Mouse (Mus musculus) CH12.LX (cell line): Measurements from ENCODE around the gene Tbx1. TPM values are rescaled to one million over a fixed set of nuclear protein-coding genes. Genes with fewer than 3 reads are reported as not detected.
A peak's percentile ranks its signal among the peaks of the same experiment; 100 is the strongest.

Experiments
- DNase-seq: peaks from one replicate; pipeline ENCODE4 v3.0.0-alpha.2; 2013; ENCODE audit errors: extremely low read depth
- H3K27ac ChIP-seq: 2 replicates; pipeline ENCODE4 v1.5.1; 2012; ENCODE audit warnings: low read depth, mild to moderate bottlenecking, control low read depth, moderate library complexity; ENCODE audit not compliant: insufficient read depth
- H3K27me3 ChIP-seq: replicated peaks from 2 replicates; pipeline ENCODE3; 2012; ENCODE audit warnings: inconsistent platforms
- H3K36me3 ChIP-seq, 2 experiments: replicated peaks in 1 of 2; 2 replicates each; pipeline versions ENCODE3 to v1.6.1; 2012; ENCODE audit warnings: inconsistent platforms in 1 of 2, low read length in 1 of 2, mild to moderate bottlenecking in 1 of 2, mixed read lengths in 1 of 2, moderate library complexity in 1 of 2; ENCODE audit not compliant: control insufficient read depth in 1 of 2, insufficient read depth in 1 of 2
- H3K4me1 ChIP-seq, 2 experiments: 2 replicates each; pipeline ENCODE4 v1.6.1; 2012; ENCODE audit warnings: inconsistent platforms in 1 of 2, moderate library complexity in 1 of 2; ENCODE audit not compliant: insufficient read depth in 2 of 2, control insufficient read depth in 1 of 2
- H3K4me2 ChIP-seq: 2 replicates; pipeline ENCODE4 v1.6.1; 2012; ENCODE audit warnings: low read depth, mild to moderate bottlenecking, control low read depth; ENCODE audit not compliant: poor library complexity, insufficient read depth, severe bottlenecking
- H3K4me3 ChIP-seq, 3 experiments: fragments of 150-350 bp in 1 of 3; sonication (generic) in 1 of 3; replicated peaks in 1 of 3; 2 replicates each; pipeline versions ENCODE3 to v1.5.1; 2011 to 2012; ENCODE audit warnings: low read depth in 2 of 3, low read length in 2 of 3, mild to moderate bottlenecking in 2 of 3, moderate library complexity in 2 of 3, control low read depth in 1 of 3, improper control_type of control experiment in 1 of 3, inconsistent platforms in 1 of 3, mixed read lengths in 1 of 3; ENCODE audit not compliant: poor library complexity in 1 of 3
- H3K79me2 ChIP-seq: replicated peaks from 2 replicates; pipeline ENCODE4 v1.6.1; 2012; ENCODE audit warnings: mild to moderate bottlenecking, moderate library complexity; ENCODE audit not compliant: control insufficient read depth, poor library complexity, insufficient read depth, severe bottlenecking; ENCODE audit errors: extremely low read depth
- H3K9ac ChIP-seq: 2 replicates; pipeline ENCODE4 v1.6.1; 2012; ENCODE audit warnings: low read depth, mild to moderate bottlenecking, control low read depth, moderate library complexity; ENCODE audit not compliant: insufficient read depth
- H3K9me3 ChIP-seq: replicated peaks from 2 replicates; pipeline ENCODE3; 2012; ENCODE audit warnings: low read length, inconsistent platforms, mixed read lengths
- BHLHE40 ChIP-seq: IDR thresholded peaks from 2 replicates; pipeline ENCODE4 v1.6.1; 2011; ENCODE audit warnings: mild to moderate bottlenecking, low read depth, low read length, improper control_type of control experiment
- CHD1 ChIP-seq: IDR thresholded peaks from 2 replicates; pipeline ENCODE4 v1.6.1; 2012; ENCODE audit warnings: low read depth, low read length, improper control_type of control experiment, inconsistent platforms
- CHD2 ChIP-seq: IDR thresholded peaks from 2 replicates; pipeline ENCODE4 v1.6.1; 2011; ENCODE audit warnings: low read length, improper control_type of control experiment
- CTCF ChIP-seq, 2 experiments: IDR thresholded peaks in 1 of 2; conservative IDR thresholded peaks in 1 of 2; 2 replicates each; pipeline ENCODE4 v1.5.1; 2011 to 2012; ENCODE audit warnings: low read depth in 2 of 2, low read length in 2 of 2, improper control_type of control experiment in 1 of 2, inconsistent platforms in 1 of 2, mild to moderate bottlenecking in 1 of 2, moderate library complexity in 1 of 2
- E2F4 ChIP-seq: IDR thresholded peaks from 2 replicates; pipeline ENCODE4 v1.6.1; 2011; ENCODE audit warnings: low read depth, low read length, improper control_type of control experiment; ENCODE audit not compliant: insufficient replicate concordance
- ELF1 ChIP-seq: IDR thresholded peaks from 2 replicates; pipeline ENCODE4 v1.6.1; 2014; ENCODE audit warnings: low read depth, mild to moderate bottlenecking, inconsistent platforms, low read length, improper control_type of control experiment
- EP300 ChIP-seq: IDR thresholded peaks from 2 replicates; pipeline ENCODE4 v1.6.1; 2011; ENCODE audit warnings: low read length, improper control_type of control experiment
- ETS1 ChIP-seq: conservative IDR thresholded peaks from 2 replicates; pipeline ENCODE4 v1.6.1; 2012; ENCODE audit warnings: low read depth, mild to moderate bottlenecking, inconsistent platforms, low read length, improper control_type of control experiment, moderate library complexity
- GABPA ChIP-seq: IDR thresholded peaks from 2 replicates; pipeline ENCODE4 v1.6.1; 2012; ENCODE audit warnings: low read depth, low read length, improper control_type of control experiment, inconsistent platforms; ENCODE audit not compliant: insufficient replicate concordance
- HCFC1 ChIP-seq: IDR thresholded peaks from 2 replicates; pipeline ENCODE4 v1.6.1; 2012; ENCODE audit warnings: low read depth, mild to moderate bottlenecking, inconsistent platforms, low read length, improper control_type of control experiment
- IRF4 ChIP-seq: IDR thresholded peaks from 2 replicates; pipeline ENCODE4 v1.6.1; 2014; ENCODE audit warnings: low read depth, mild to moderate bottlenecking, inconsistent platforms, low read length, improper control_type of control experiment
- JUN ChIP-seq: IDR thresholded peaks from 2 replicates; pipeline ENCODE4 v1.6.1; 2011; ENCODE audit warnings: low read depth, mild to moderate bottlenecking, low read length, improper control_type of control experiment, moderate library complexity; ENCODE audit not compliant: insufficient read depth
- JUND ChIP-seq: conservative IDR thresholded peaks from 2 replicates; pipeline ENCODE4 v1.6.1; 2011; ENCODE audit warnings: low read depth, low read length, improper control_type of control experiment
- KAT2A ChIP-seq: IDR thresholded peaks from 2 replicates; pipeline ENCODE4 v1.6.1; 2012; ENCODE audit warnings: low read length, improper control_type of control experiment, inconsistent platforms; ENCODE audit not compliant: insufficient replicate concordance
- MAFK ChIP-seq: IDR thresholded peaks from 2 replicates; pipeline ENCODE4 v1.6.1; 2011; ENCODE audit warnings: low read length, improper control_type of control experiment; ENCODE audit not compliant: insufficient replicate concordance
- MAX ChIP-seq: IDR thresholded peaks from 2 replicates; pipeline ENCODE4 v1.6.1; 2011; ENCODE audit warnings: low read length, improper control_type of control experiment
- MAZ ChIP-seq: IDR thresholded peaks from 2 replicates; pipeline ENCODE4 v1.6.1; 2012; ENCODE audit warnings: low read depth, mild to moderate bottlenecking, inconsistent platforms, low read length, improper control_type of control experiment, moderate library complexity
- MEF2A ChIP-seq: IDR thresholded peaks from 2 replicates; pipeline ENCODE4 v1.6.1; 2014; ENCODE audit warnings: low read depth, mild to moderate bottlenecking, inconsistent platforms, low read length, improper control_type of control experiment, borderline replicate concordance
- MXI1 ChIP-seq: IDR thresholded peaks from 2 replicates; pipeline ENCODE4 v1.6.1; 2011; ENCODE audit warnings: mild to moderate bottlenecking, low read depth, low read length, improper control_type of control experiment
- MYC ChIP-seq: IDR thresholded peaks from 2 replicates; pipeline ENCODE4 v1.6.1; 2011; ENCODE audit warnings: low read depth, mild to moderate bottlenecking, improper control_type of control experiment, low read length
- NELFE ChIP-seq: IDR thresholded peaks from 2 replicates; pipeline ENCODE4 v1.6.1; 2011; ENCODE audit warnings: low read depth, low read length, improper control_type of control experiment
- NRF1 ChIP-seq: IDR thresholded peaks from 2 replicates; pipeline ENCODE4 v1.6.1; 2014; ENCODE audit warnings: low read depth, mild to moderate bottlenecking, inconsistent platforms, low read length, improper control_type of control experiment, moderate library complexity
- PAX5 ChIP-seq: IDR thresholded peaks from 2 replicates; pipeline ENCODE4 v1.6.1; 2012; ENCODE audit warnings: low read length, inconsistent platforms, mixed read lengths
- POLR2A ChIP-seq: IDR thresholded peaks from 2 replicates; pipeline ENCODE4 v1.6.1; 2011; ENCODE audit warnings: low read depth, mild to moderate bottlenecking, improper control_type of control experiment, low read length
- RAD21 ChIP-seq: IDR thresholded peaks from 2 replicates; pipeline ENCODE4 v1.6.1; 2011; ENCODE audit warnings: low read depth, mild to moderate bottlenecking, low read length, improper control_type of control experiment, moderate library complexity
- RCOR1 ChIP-seq: conservative IDR thresholded peaks from 2 replicates; pipeline ENCODE4 v1.6.1; 2012; ENCODE audit warnings: low read depth, mild to moderate bottlenecking, inconsistent platforms, low read length, improper control_type of control experiment
- SIN3A ChIP-seq: IDR thresholded peaks from 2 replicates; pipeline ENCODE4 v1.6.1; 2012; ENCODE audit warnings: low read length, improper control_type of control experiment, inconsistent platforms
- SMC3 ChIP-seq: IDR thresholded peaks from 2 replicates; pipeline ENCODE4 v1.6.1; 2011; ENCODE audit warnings: low read depth, low read length, improper control_type of control experiment
- TBP ChIP-seq: conservative IDR thresholded peaks from 2 replicates; pipeline ENCODE4 v1.6.1; 2011; ENCODE audit warnings: low read depth, low read length, improper control_type of control experiment
- TCF12 ChIP-seq: IDR thresholded peaks from 2 replicates; pipeline ENCODE4 v1.6.1; 2014; ENCODE audit warnings: low read depth, mild to moderate bottlenecking, inconsistent platforms, low read length, improper control_type of control experiment
- UBTF ChIP-seq: IDR thresholded peaks from 2 replicates; pipeline ENCODE4 v1.6.1; 2012; ENCODE audit warnings: low read depth, mild to moderate bottlenecking, inconsistent platforms, low read length, improper control_type of control experiment, moderate library complexity
- USF1 ChIP-seq: IDR thresholded peaks from 2 replicates; pipeline ENCODE4 v1.6.1; 2014; ENCODE audit warnings: low read depth, mild to moderate bottlenecking, inconsistent platforms, low read length, improper control_type of control experiment
- USF2 ChIP-seq: conservative IDR thresholded peaks from 2 replicates; pipeline ENCODE4 v1.6.1; 2011; ENCODE audit warnings: low read depth, low read length, improper control_type of control experiment
- ZC3H11A ChIP-seq: IDR thresholded peaks from 2 replicates; pipeline ENCODE4 v1.6.1; 2012; ENCODE audit warnings: low read depth, mild to moderate bottlenecking, inconsistent platforms, low read length, improper control_type of control experiment
- ZKSCAN1 ChIP-seq: IDR thresholded peaks from 2 replicates; pipeline ENCODE4 v1.6.1; 2012; ENCODE audit warnings: low read depth, inconsistent platforms, low read length, improper control_type of control experiment, borderline replicate concordance
- ZMIZ1 ChIP-seq: IDR thresholded peaks from 2 replicates; pipeline ENCODE4 v1.6.1; 2012; ENCODE audit warnings: low read depth, mild to moderate bottlenecking, inconsistent platforms, low read length, improper control_type of control experiment
- ZNF384 ChIP-seq: IDR thresholded peaks from 2 replicates; pipeline ENCODE4 v1.6.1; 2012; ENCODE audit warnings: low read depth, low read length, improper control_type of control experiment, inconsistent platforms
- dilution Hi-C: fragments of 300-500 bp; cut with MboI; formaldehyde crosslinking; loops from 2 replicates; pipeline ENCODE4 v1.14.3; 2020; ENCODE audit warnings: low sequenced_read_pairs; ENCODE audit not compliant: extremely low pct_unique_long_range_greater_than_20kb, extremely low pct_ligation_motif_present
- in situ Hi-C: fragments of 300-500 bp; cut with MboI; formaldehyde crosslinking; loops from 3 replicates; pipeline ENCODE4 v1.14.3; 2019; ENCODE audit warnings: low sequenced_read_pairs, low pct_ligation_motif_present, low pct_unique_long_range_greater_than_20kb, mixed read lengths
- polyA plus RNA-seq: library from polyadenylated mRNA; unstranded; fragments of >175 nt; gene quantifications from 2 replicates; pipeline ENCODE4 v1.2.1, GENCODE M21; 2012; ENCODE audit warnings: low read depth; ENCODE audit not compliant: insufficient read length
- total RNA-seq, 2 experiments: library from RNA; depleted of rRNA; stranded (reverse); fragments of 300-350 nt in 1 of 2; fragments of >200 nt in 1 of 2; gene quantifications; 2 replicates each; pipeline ENCODE4 v1.2.3; 2012 to 2014

Gene Tbx1
- total and polyA plus RNA-seq, 3 experiments = 0.04 TPM; not detected in 2

DNA sequence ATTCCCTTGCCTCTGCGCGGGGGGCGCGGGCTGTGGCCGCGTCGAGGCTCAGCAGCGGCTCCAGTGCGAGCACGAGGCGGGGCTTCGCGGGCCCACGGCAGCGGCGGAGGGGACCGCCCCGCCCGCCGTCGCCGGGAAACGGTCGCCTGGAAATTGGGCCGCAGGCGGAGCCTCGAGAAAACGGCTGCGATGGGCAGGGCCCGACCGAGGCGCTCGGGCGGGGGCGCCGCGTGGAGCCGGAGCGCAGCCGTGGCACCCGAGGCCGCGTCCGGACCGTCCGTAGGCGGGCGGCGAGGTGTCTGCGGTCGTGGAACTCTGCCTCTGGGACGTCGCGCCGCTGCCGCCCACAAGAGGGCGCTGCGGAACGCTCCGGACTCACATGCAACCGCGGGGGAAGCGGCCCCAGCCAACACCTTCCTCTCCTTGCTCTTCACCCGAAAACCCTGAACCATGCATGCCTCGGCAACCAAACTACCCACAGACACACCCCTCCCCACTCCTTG is 36.0 kb upstream of the Tbx1 start, which contains the start of gene Gm49601:
TSS of gene Gm49601 (minus strand) at position 52 of the 503 bp plus-strand sequence.
- no peaks in the 10 kb centered on the region for H3K36me3 ChIP-seq
- no peak within 1 kb of the TSS for H3K27ac ChIP-seq
- no peaks in the 10 kb centered on the region for H3K79me2 ChIP-seq
- H3K9me3 ChIP-seq = peaks cover 3% of the 10 kb centered on the region
- peaks cover 97% of the 10 kb centered on the region for H3K27me3 ChIP-seq
- TF ChIP-seq MYC = peak; percentile 77
- TF ChIP-seq KAT2A = no peak
- peak; percentile 14 to 96; a peak in 2 of 4 replicates for TF ChIP-seq CTCF (conservative IDR thresholded peaks at IDR 0.05 in 1 of 2, IDR thresholded peaks at IDR 0.05 in 1 of 2; ENCODE audit: low read depth in 2 of 2, low read length in 2 of 2)
- peak; percentile 44; the same call in 1 of the 2 replicates for TF ChIP-seq MXI1
- no peak; the same call in 1 of the 2 replicates for TF ChIP-seq NRF1
- TF ChIP-seq MAZ = peak; percentile 82
- TF ChIP-seq RAD21 = peak; percentile 74
- TF ChIP-seq TBP = no peak
- peak; percentile 67 for TF ChIP-seq BHLHE40
- no peak for TF ChIP-seq JUN
- TF ChIP-seq CHD1 = no peak
- TF ChIP-seq POLR2A = peak; percentile 28; the same call in 1 of the 2 replicates
- TF ChIP-seq ETS1 = no peak
- no peak for TF ChIP-seq USF2
- TF ChIP-seq ZC3H11A = peak; percentile 24; the same call in 1 of the 2 replicates
- no peak for TF ChIP-seq GABPA
- TF ChIP-seq E2F4 = no peak
- TF ChIP-seq NELFE = peak; percentile 51; the same call in 1 of the 2 replicates
- TF ChIP-seq MAX = peak; percentile 92
- TF ChIP-seq CHD2 = peak; percentile 47; the same call in 1 of the 2 replicates
- peak; percentile 76 for TF ChIP-seq SMC3
- no peak for TF ChIP-seq MAFK
- TF ChIP-seq RCOR1 = 0 out of 2 replicates have a peak, but pooled peaks have one; percentile 46
- no peak for TF ChIP-seq ZKSCAN1
- TF ChIP-seq USF1 = no peak
- TF ChIP-seq PAX5 = no peak
- no peak for TF ChIP-seq ZNF384
- no peak; the same call in 1 of the 2 replicates for TF ChIP-seq ZMIZ1
- 0 out of 2 replicates have a peak, but pooled peaks have one; percentile 18 for TF ChIP-seq EP300
- TF ChIP-seq UBTF = peak; percentile 97
- peak; percentile 55; the same call in 1 of the 2 replicates for TF ChIP-seq ELF1
- 0 out of 2 replicates have a peak, but pooled peaks have one; percentile 63 for TF ChIP-seq SIN3A
- peak; percentile 37 for TF ChIP-seq HCFC1
- TF ChIP-seq JUND = no peak
- TF ChIP-seq TCF12 = 0 out of 2 replicates have a peak, but pooled peaks have one; percentile 50
- TF ChIP-seq IRF4 = peak; percentile 64
- peak; percentile 65; the same call in 1 of the 2 replicates for TF ChIP-seq MEF2A
- peak; percentile 78 for DNase-seq
- H3K4me2 ChIP-seq = peak within 1 kb of the TSS; percentile 57
- dilution Hi-C loops (no loop called here), in situ Hi-C loops (no loop called here)
- H3K9ac ChIP-seq = no peak within 1 kb of the TSS
- peaks cover 5 to 28% of the 10 kb centered on the region in 2 experiments; a peak in 3 of 4 replicates for H3K4me1 ChIP-seq
- H3K4me3 ChIP-seq = peak within 1 kb of the TSS in 2 of 3 experiments; percentile 36 to 41
